Comparison of ENCODE assay signal across 12 mouse cellular contexts in genomic region chr4:115984967-115985366, GRCm38 (mm10). TPM values are rescaled to one million over a fixed set of nuclear protein-coding genes. Genes with fewer than 3 reads are reported as not detected.
DNase-seq lines count a peak whose midpoint lies in the region; ATAC-seq and TF ChIP-seq lines count a peak whose summit lies in the region.
"Had no signal": no experiment of that assay in that cellular context is flagged by ENCODE, and none has a peak within 500 bp of the region (broad histone marks: within the 10 kb centered on the region; RNA-seq: fewer than 3 reads in every experiment).

No protein-coding gene starts in this region.

- no peak for TF ChIP-seq POLR2A in brain, embryonic 14.5 days (IDR thresholded peaks at IDR 0.05; ENCODE audit: borderline replicate concordance, extremely low read depth, insufficient read depth, insufficient read length, poor library complexity, severe bottlenecking)

- ATAC-seq in CD4-positive, CD25-positive, alpha-beta regulatory T cell, adult 4 months: no peak
- no peak for ATAC-seq in liver, embryonic 11.5 days (replicated peaks; ENCODE audit: low FRiP score)

- H3K4me1 ChIP-seq in liver, embryonic 11.5 days (replicated peaks; ENCODE audit: control insufficient read depth, insufficient read depth, low read length): no peaks in the 10 kb centered on the region

- H3K27me3 ChIP-seq in liver, embryonic 11.5 days (replicated peaks; ENCODE audit: control insufficient read depth, insufficient read depth, low read length): peaks cover 14% of the 10 kb centered on the region

- H3K9me3 ChIP-seq in liver, embryonic 11.5 days (ENCODE audit: control insufficient read depth, low read length): no peaks in the 10 kb centered on the region
- H3K9me3 ChIP-seq: liver, embryonic 15.5 days had no signal

- DNase-seq in CD4-positive, CD25-positive, alpha-beta regulatory T cell, adult 2 months (ENCODE audit: low read depth, low spot score): peak; percentile 46
- DNase-seq in liver: peak; percentile 13
- no peak for DNase-seq in liver, embryonic 11.5 days (ENCODE audit: low spot score)
- DNase-seq in brain, embryonic 14.5 days (ENCODE audit: low read depth): no peak
- peak; percentile 33 for DNase-seq in lung, postnatal 14 days
- DNase-seq in layer of hippocampus, postnatal 25 days (ENCODE audit: extremely low spot score in 1 of 2, low spot score in 1 of 2): no peak
- DNase-seq in frontal cortex, postnatal 10 days (ENCODE audit: low spot score in 2 of 2): no peak
- DNase-seq: kidney, adult 8-10 months had no signal

- peak; percentile 16; the same call in 1 of the 2 replicates for TF ChIP-seq CTCF in brain, embryonic 14.5 days (IDR thresholded peaks at IDR 0.05; ENCODE audit: borderline replicate concordance, extremely low read depth, insufficient read depth, insufficient read length)

- H3K36me3 ChIP-seq in liver, embryonic 11.5 days (ENCODE audit: control insufficient read depth, insufficient read depth, low read length): no peaks in the 10 kb centered on the region
- H3K36me3 ChIP-seq: liver, embryonic 15.5 days had no signal

- no peak overlapping the region for H3K4me3 ChIP-seq in liver, embryonic 11.5 days (ENCODE audit: low read depth, low read length)
- H3K4me3 ChIP-seq: liver, embryonic 15.5 days had no signal

- H3K9ac ChIP-seq in liver, embryonic 11.5 days (ENCODE audit: low read depth, low read length): no peak overlapping the region
- H3K9ac ChIP-seq: liver, embryonic 15.5 days had no signal

- no peak overlapping the region for H3K27ac ChIP-seq in liver, embryonic 11.5 days (ENCODE audit: low read depth, low read length)
- H3K27ac ChIP-seq: liver, embryonic 15.5 days had no signal

- 30% methylated on average over 8 of the region's 8 CpGs for WGBS in liver, embryonic 11.5 days

- H3K4me2 ChIP-seq in liver, embryonic 11.5 days: no peak overlapping the region
- H3K4me2 ChIP-seq: liver, embryonic 15.5 days had no signal

RNA-seq across cellular contexts. Expression of gene Faah, which starts 32.8 kb away (rescaled TPM):
- polyA plus RNA-seq in CD4-positive, CD25-positive, alpha-beta regulatory T cell, adult 4 months (2017; shearing (Covaris generic)): 10 to 100 TPM; 48.1 to 85.6 TPM
- 3.9 and 4.7 TPM in 2 replicates for polyA plus RNA-seq in liver, embryonic 11.5 days (2014; fragmentation: Nextera tagmentation; extraction: Ambion mirVana)
- polyA plus RNA-seq in brain, embryonic 14.5 days (2012; rRNA removed): 14.5 and 20.1 TPM in 2 replicates
- 100 to 1,000 TPM; 139 to 163 TPM for total RNA-seq in layer of hippocampus, postnatal 25 days (2021)

RNA-seq across cellular contexts. Expression of gene Dmbx1, which starts 45.2 kb away (rescaled TPM):
- polyA plus RNA-seq in CD4-positive, CD25-positive, alpha-beta regulatory T cell, adult 4 months (2017; shearing (Covaris generic)): not detected
- polyA plus RNA-seq in liver, embryonic 11.5 days (2014; fragmentation: Nextera tagmentation; extraction: Ambion mirVana): not detected in 2 replicates
- polyA plus RNA-seq in brain, embryonic 14.5 days (2012; rRNA removed): 4.8 and 9.5 TPM in 2 replicates
- under 1 TPM in 1 of 2 experiments, not detected in 1; 0.07 TPM for total RNA-seq in layer of hippocampus, postnatal 25 days (2021)
- total RNA-seq: gastrocnemius, postnatal 4 days had no signal
- polyA plus RNA-seq: liver, embryonic 15.5 days; spleen, adult 2 months had no signal

Comparison
In these comparisons a context has a peak if more than half of its experiments do, and no peak if none do; other contexts are left out.
1. DNase-seq: peak in CD4-positive, CD25-positive, alpha-beta regulatory T cell, adult 2 months (single experiment), liver (single experiment) and lung, postnatal 14 days (single experiment); none in liver, embryonic 11.5 days (single experiment), brain, embryonic 14.5 days (single experiment), layer of hippocampus, postnatal 25 days (0 of 2) and frontal cortex, postnatal 10 days (0 of 2).